Mouse (Mus musculus): ENCODE measurements at regions not wholly inside any gene's neighbourhood (a gene's known extent, or its start where the extent isn't known, plus 50 kb on each side); places are given as distances from the start of the nearest gene placed in this dataset.

DNA sequence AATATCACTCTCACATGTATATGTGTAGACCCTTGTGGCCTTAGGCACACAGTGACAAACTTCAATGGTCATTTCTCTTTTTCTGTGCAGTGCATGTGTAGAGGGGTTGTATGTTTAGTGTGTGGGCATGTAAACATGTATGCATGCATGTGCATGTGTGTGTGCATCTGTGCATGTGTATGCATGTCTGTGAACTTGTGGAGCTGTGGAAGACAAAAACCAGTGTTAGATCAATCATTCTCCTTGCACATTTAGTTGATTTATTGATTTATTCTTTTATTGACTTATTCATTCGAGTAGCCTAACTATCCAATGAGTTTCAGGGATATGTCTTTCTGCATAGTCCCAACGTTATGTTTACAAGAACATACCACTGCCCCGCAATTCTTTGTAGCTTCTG lies 298.5 kb downstream of the Cmpk2 start:
- Histone ChIP-seq H3K27ac (replicated peaks; ENCODE audit: low read depth, low read length) (no peak overlapping the region), H3K9ac (ENCODE audit: low read length) (no peak overlapping the region), H3K27me3 (ENCODE audit: control insufficient read depth, insufficient read depth, low read length) (no peaks in the 10 kb centered on the region), H3K36me3 (ENCODE audit: control insufficient read depth, insufficient read depth, low read length) (no peaks in the 10 kb centered on the region), H3K4me3 (ENCODE audit: low read depth, low read length) (no peak overlapping the region), H3K9me3 (ENCODE audit: control insufficient read depth, low read length) (no peaks in the 10 kb centered on the region), H3K4me2 (ENCODE audit: low read depth, severe bottlenecking) (no peak overlapping the region), H3K4me1 (ENCODE audit: control insufficient read depth, insufficient read depth, low read length) (0 out of 2 replicates have a peak, but pooled peaks cover 2% of the 10 kb centered on the region)
- 88% methylated on average over 3 of the region's 3 CpGs for WGBS
- ATAC-seq (ENCODE audit: insufficient number of reproducible peaks, low FRiP score, low TSS enrichment, low read depth) (no peak), DNase-seq (ENCODE audit: low spot score) (no peak)

DNA sequence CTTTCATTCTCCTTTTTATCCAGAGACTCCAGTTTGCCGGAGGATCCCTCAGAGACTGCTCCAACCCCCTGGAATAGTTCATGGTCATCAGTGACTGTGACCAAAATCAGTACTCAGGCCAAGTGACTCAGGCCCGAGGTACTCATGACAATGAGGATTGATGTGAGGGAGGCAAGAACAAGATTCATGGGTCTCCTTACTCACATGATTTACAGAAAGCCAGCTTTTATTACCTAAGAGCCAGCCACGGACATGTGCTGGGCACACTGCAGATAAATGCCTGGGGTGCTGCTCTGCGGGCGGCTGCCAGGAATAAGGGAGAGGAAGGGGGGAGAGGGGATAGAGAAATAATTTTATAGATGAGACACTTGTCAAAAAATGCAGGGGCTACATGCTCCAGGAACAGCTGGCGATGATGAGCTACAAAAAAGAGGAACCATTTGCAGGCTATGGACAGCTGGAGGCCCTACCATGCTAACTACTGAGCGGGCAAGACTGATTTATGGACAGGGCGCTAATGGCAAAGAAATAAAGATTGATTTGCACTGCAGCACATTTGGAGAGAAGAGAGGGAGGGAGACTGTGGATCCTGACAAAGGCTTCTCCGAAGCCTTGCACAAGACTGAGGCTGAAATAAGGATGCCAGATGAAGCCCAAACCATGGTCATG lies 289.8 kb downstream of the Cmpk2 start:
- DNase-seq (ENCODE audit: low spot score) (no peak), ATAC-seq (ENCODE audit: insufficient number of reproducible peaks, low FRiP score, low TSS enrichment, low read depth) (no peak)
- no peak overlapping the region for H3K4me2 ChIP-seq (ENCODE audit: low read depth, severe bottlenecking)
- no peaks in the 10 kb centered on the region for H3K36me3 ChIP-seq (ENCODE audit: control insufficient read depth, insufficient read depth, low read length)
- no peak overlapping the region for H3K27ac ChIP-seq (replicated peaks; ENCODE audit: low read depth, low read length)
- H3K4me1 ChIP-seq (ENCODE audit: control insufficient read depth, insufficient read depth, low read length), result no peaks in the 10 kb centered on the region
- H3K9ac ChIP-seq (ENCODE audit: low read length), result no peak overlapping the region
- no peak overlapping the region for H3K4me3 ChIP-seq (ENCODE audit: low read depth, low read length)
- WGBS, result 37% methylated on average over 9 of the region's 9 CpGs
- H3K9me3 ChIP-seq (ENCODE audit: control insufficient read depth, low read length), result no peaks in the 10 kb centered on the region
- H3K27me3 ChIP-seq (ENCODE audit: control insufficient read depth, insufficient read depth, low read length), result no peaks in the 10 kb centered on the region

DNA sequence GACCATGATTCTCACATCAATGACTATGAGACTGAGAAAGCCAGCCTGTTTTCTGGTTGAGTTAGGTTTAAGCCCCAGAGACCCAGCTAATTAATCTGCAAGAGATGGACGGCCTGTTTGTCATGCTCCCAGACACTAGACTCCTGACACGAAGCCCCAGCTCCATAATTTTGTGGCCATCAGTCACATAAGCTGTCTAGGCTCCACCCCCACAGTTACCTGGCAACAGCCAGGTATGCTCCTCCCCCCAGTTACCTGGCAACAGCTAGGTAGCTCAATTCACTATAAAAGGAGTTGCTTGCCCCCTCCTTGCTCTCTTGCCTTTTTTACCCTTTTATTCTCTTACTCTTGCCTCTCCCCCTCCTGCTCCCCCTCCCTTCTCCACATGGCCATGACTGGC lies 287.3 kb downstream of the Cmpk2 start:
- DNase-seq (ENCODE audit: low spot score), result no peak
- Histone ChIP-seq H3K4me2 (ENCODE audit: low read depth, severe bottlenecking) (no peak overlapping the region), H3K27me3 (ENCODE audit: control insufficient read depth, insufficient read depth, low read length) (no peaks in the 10 kb centered on the region), H3K9ac (ENCODE audit: low read length) (no peak overlapping the region), H3K27ac (replicated peaks; ENCODE audit: low read depth, low read length) (no peak overlapping the region), H3K9me3 (ENCODE audit: control insufficient read depth, low read length) (no peaks in the 10 kb centered on the region), H3K4me3 (ENCODE audit: low read depth, low read length) (no peak overlapping the region), H3K36me3 (ENCODE audit: control insufficient read depth, insufficient read depth, low read length) (no peaks in the 10 kb centered on the region), H3K4me1 (ENCODE audit: control insufficient read depth, insufficient read depth, low read length) (no peaks in the 10 kb centered on the region)
- no peak for ATAC-seq (ENCODE audit: insufficient number of reproducible peaks, low FRiP score, low TSS enrichment, low read depth)
- 41% methylated on average over 2 of the region's 2 CpGs for WGBS

DNA sequence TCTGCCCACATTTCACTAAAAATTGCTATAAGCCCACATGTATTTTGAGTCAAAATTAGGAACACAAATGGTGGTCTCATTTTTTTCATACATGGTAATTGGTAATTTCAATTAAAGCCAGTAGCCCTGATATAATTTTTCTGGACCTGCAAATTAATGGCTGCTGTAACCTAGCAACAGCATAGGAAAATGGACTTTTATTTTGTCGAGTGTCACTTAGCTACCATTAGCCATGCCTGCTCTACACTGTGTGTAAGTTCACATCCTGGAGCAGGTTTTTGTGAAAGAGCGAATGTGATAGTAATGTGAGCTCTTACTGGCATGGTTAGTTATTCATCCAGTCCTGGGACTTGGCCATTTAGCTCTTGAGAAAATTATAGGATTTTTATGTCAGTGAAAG lies 285.6 kb downstream of the Cmpk2 start:
- no peaks in the 10 kb centered on the region for H3K9me3 ChIP-seq (ENCODE audit: control insufficient read depth, low read length)
- H3K4me3 ChIP-seq (ENCODE audit: low read depth, low read length), result no peak overlapping the region
- H3K4me1 ChIP-seq (ENCODE audit: control insufficient read depth, insufficient read depth, low read length), result no peaks in the 10 kb centered on the region
- no peak overlapping the region for H3K9ac ChIP-seq (ENCODE audit: low read length)
- H3K4me2 ChIP-seq (ENCODE audit: low read depth, severe bottlenecking), result no peak overlapping the region
- H3K36me3 ChIP-seq (ENCODE audit: control insufficient read depth, insufficient read depth, low read length), result no peaks in the 10 kb centered on the region
- no peak for DNase-seq (ENCODE audit: low spot score)
- H3K27ac ChIP-seq (replicated peaks; ENCODE audit: low read depth, low read length), result no peak overlapping the region
- no peaks in the 10 kb centered on the region for H3K27me3 ChIP-seq (ENCODE audit: control insufficient read depth, insufficient read depth, low read length)
- no peak for ATAC-seq (ENCODE audit: insufficient number of reproducible peaks, low FRiP score, low TSS enrichment, low read depth)
- 92% methylated on average over 2 of the region's 2 CpGs for WGBS

DNA sequence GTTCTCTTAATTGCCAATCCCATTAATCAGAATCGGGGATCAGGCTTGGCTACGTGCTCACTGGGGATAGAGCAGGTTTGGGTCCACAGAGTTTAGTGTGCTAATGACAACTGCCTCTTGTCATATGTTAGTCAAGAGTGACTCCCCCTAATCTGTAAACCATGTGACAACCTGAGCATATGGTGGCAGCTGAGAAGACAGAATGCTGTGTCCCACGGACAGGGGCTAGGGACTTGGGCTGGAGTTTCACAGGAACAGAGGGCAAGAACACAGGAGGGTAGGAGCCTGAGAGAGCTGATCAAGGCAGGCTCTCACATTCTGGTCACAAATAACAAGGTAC lies 265.5 kb downstream of the Cmpk2 start:
- ATAC-seq (ENCODE audit: insufficient number of reproducible peaks, low FRiP score, low TSS enrichment, low read depth), result no peak
- peak; percentile 32 for DNase-seq (ENCODE audit: low spot score)
- H3K9ac ChIP-seq (ENCODE audit: low read length), result no peak overlapping the region
- H3K9me3 ChIP-seq (ENCODE audit: control insufficient read depth, low read length), result no peaks in the 10 kb centered on the region
- H3K27ac ChIP-seq (replicated peaks; ENCODE audit: low read depth, low read length), result no peak overlapping the region
- no peak overlapping the region for H3K4me3 ChIP-seq (ENCODE audit: low read depth, low read length)
- H3K4me1 ChIP-seq (ENCODE audit: control insufficient read depth, insufficient read depth, low read length), result peaks cover 9% of the 10 kb centered on the region
- H3K36me3 ChIP-seq (ENCODE audit: control insufficient read depth, insufficient read depth, low read length), result no peaks in the 10 kb centered on the region
- no peak overlapping the region for H3K4me2 ChIP-seq (ENCODE audit: low read depth, severe bottlenecking)
- H3K27me3 ChIP-seq (ENCODE audit: control insufficient read depth, insufficient read depth, low read length), result no peaks in the 10 kb centered on the region
- WGBS, result 8% methylated on average over 3 of the region's 3 CpGs

DNA sequence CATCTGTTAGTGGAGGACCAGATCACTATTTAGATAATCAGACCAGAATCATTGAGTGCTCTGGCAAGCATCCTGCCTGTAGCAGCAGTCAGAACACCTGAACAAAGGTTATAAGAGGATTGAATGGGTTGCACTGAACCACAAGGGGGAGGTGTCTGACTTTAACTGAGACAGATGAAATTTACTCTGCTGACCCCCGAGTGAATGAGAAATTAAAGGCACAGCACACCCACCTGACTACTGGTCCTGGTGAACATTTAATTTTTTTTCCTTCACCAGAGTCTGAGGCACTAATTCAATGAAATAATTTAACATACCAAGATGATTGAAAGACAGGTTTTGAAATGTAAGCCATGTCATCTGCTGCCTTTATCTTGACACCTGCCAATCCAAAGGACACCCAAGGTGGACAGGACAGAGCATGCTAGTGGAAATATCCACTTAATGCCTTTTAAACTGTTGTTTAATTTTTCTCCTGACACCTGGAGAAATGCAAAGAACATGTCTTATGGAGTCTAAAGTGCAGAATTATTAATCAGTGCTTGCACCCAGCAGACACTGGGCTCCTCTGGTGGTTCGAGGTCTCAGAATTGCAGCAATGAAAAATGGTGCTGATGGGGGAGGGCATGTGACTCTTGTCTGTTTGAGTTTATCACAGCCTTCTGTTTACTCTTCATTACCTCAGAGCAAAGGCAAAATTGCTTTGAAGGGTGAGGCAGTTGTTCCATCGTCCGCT lies 265.0 kb downstream of the Cmpk2 start:
- Histone ChIP-seq H3K4me3 (ENCODE audit: low read depth, low read length) (no peak overlapping the region), H3K27me3 (ENCODE audit: control insufficient read depth, insufficient read depth, low read length) (no peaks in the 10 kb centered on the region), H3K9ac (ENCODE audit: low read length) (no peak overlapping the region), H3K27ac (replicated peaks; ENCODE audit: low read depth, low read length) (no peak overlapping the region), H3K9me3 (ENCODE audit: control insufficient read depth, low read length) (no peaks in the 10 kb centered on the region), H3K4me1 (ENCODE audit: control insufficient read depth, insufficient read depth, low read length) (peaks cover 9% of the 10 kb centered on the region), H3K4me2 (ENCODE audit: low read depth, severe bottlenecking) (no peak overlapping the region), H3K36me3 (ENCODE audit: control insufficient read depth, insufficient read depth, low read length) (no peaks in the 10 kb centered on the region)
- DNase-seq (ENCODE audit: low spot score) (peak; percentile 52), ATAC-seq (ENCODE audit: insufficient number of reproducible peaks, low FRiP score, low TSS enrichment, low read depth) (no peak)
- WGBS, result 4% methylated on average over 4 of the region's 4 CpGs

DNA sequence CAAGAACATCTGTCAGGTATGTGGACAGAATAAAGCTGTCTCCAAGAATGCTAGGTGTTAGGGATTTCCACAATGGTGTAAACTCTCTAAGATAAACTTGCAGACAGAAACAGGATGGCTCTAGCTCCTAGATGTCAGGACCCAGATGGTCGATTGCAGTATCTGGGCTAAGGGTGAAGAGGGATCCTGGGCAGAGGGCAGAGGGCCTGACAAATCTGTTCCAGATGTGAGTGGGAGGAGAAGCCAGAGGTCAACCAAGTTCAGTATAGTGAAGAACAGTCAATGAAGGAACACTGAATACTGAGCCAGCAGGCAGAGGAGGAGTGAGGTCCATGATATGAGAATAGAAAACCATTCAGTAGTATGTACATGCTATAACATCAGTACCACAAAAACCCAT lies 254.4 kb downstream of the Cmpk2 start:
- Histone ChIP-seq H3K27ac (replicated peaks; ENCODE audit: low read depth, low read length) (no peak overlapping the region), H3K4me3 (ENCODE audit: low read depth, low read length) (no peak overlapping the region), H3K4me1 (ENCODE audit: control insufficient read depth, insufficient read depth, low read length) (0 out of 2 replicates have a peak, but pooled peaks cover 3% of the 10 kb centered on the region), H3K36me3 (ENCODE audit: control insufficient read depth, insufficient read depth, low read length) (no peaks in the 10 kb centered on the region), H3K9me3 (ENCODE audit: control insufficient read depth, low read length) (no peaks in the 10 kb centered on the region), H3K9ac (ENCODE audit: low read length) (no peak overlapping the region), H3K4me2 (ENCODE audit: low read depth, severe bottlenecking) (no peak overlapping the region), H3K27me3 (ENCODE audit: control insufficient read depth, insufficient read depth, low read length) (no peaks in the 10 kb centered on the region)
- peak; percentile 36 for DNase-seq (ENCODE audit: low spot score)
- 22% methylated on average over 1 of the region's 1 CpGs for WGBS
- ATAC-seq (ENCODE audit: insufficient number of reproducible peaks, low FRiP score, low TSS enrichment, low read depth), result no peak

DNA sequence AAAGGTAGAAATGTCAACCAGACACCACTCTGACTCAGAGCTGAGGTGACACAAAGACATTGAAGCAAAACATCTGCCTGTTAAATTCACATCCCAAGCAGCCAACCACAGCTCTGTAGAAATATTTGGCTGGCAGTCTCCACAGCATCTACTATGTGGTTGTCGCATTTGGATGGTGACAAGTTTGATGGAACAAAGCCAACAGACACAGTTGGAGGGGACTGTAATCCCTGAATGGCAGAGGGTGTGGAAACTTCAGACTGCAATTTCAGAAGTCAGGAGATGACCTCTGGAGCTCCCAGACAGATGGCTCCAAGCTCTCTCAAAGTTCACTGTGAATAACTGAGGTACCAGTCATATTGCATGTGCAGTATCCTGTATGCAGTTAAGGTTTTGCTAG lies 229.8 kb downstream of the Cmpk2 start:
- Histone ChIP-seq H3K27ac (replicated peaks; ENCODE audit: low read depth, low read length) (no peak overlapping the region), H3K4me3 (ENCODE audit: low read depth, low read length) (no peak overlapping the region), H3K4me2 (ENCODE audit: low read depth, severe bottlenecking) (no peak overlapping the region), H3K36me3 (ENCODE audit: control insufficient read depth, insufficient read depth, low read length) (no peaks in the 10 kb centered on the region), H3K9me3 (ENCODE audit: control insufficient read depth, low read length) (no peaks in the 10 kb centered on the region), H3K4me1 (ENCODE audit: control insufficient read depth, insufficient read depth, low read length) (no peaks in the 10 kb centered on the region), H3K27me3 (ENCODE audit: control insufficient read depth, insufficient read depth, low read length) (no peaks in the 10 kb centered on the region), H3K9ac (ENCODE audit: low read length) (no peak overlapping the region)
- DNase-seq (ENCODE audit: low spot score) (no peak), ATAC-seq (ENCODE audit: insufficient number of reproducible peaks, low FRiP score, low TSS enrichment, low read depth) (no peak)
- 86% methylated on average over 1 of the region's 1 CpGs for WGBS

DNA sequence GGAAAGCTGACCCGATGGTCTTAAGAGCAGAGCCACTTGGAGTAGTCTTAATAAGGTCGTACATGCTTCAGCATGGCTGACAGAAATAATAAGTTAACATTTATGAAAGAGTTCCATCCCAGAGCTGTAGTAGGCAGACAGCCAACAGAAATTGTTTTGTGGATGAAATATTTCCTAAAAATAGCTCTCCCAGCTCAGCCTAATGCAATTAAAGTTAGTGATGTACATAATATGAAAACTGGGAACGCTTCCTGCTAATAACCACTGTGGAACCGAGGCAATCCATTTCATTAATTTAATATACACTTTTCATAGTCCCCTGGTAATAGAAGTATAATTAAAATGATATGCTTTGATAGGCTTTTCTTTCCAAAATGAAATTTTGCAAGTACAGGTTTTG lies 219.0 kb downstream of the Cmpk2 start:
- no peak for ATAC-seq (ENCODE audit: insufficient number of reproducible peaks, low FRiP score, low TSS enrichment, low read depth)
- no peak for DNase-seq (ENCODE audit: low spot score)
- no peaks in the 10 kb centered on the region for H3K27me3 ChIP-seq (ENCODE audit: control insufficient read depth, insufficient read depth, low read length)
- no peaks in the 10 kb centered on the region for H3K4me1 ChIP-seq (ENCODE audit: control insufficient read depth, insufficient read depth, low read length)
- no peak overlapping the region for H3K4me2 ChIP-seq (ENCODE audit: low read depth, severe bottlenecking)
- no peaks in the 10 kb centered on the region for H3K36me3 ChIP-seq (ENCODE audit: control insufficient read depth, insufficient read depth, low read length)
- H3K9me3 ChIP-seq (ENCODE audit: control insufficient read depth, low read length), result no peaks in the 10 kb centered on the region
- 92% methylated on average over 4 of the region's 4 CpGs for WGBS
- H3K4me3 ChIP-seq (ENCODE audit: low read depth, low read length), result no peak overlapping the region
- H3K9ac ChIP-seq (ENCODE audit: low read length), result no peak overlapping the region
- H3K27ac ChIP-seq (replicated peaks; ENCODE audit: low read depth, low read length), result no peak overlapping the region

Data from limb, embryonic 11.5 days (tissue).